Mouse (Mus musculus): ENCODE results near the gene Rsbn1l.
A peak's percentile ranks its signal among the peaks of the same experiment; 100 is the strongest.

The Rsbn1l gene

GRCm38 (mm10) chr5:20904647-20905046 is 51.6 kb downstream of the Rsbn1l start:
- DNase-seq (ENCODE audit: low spot score in 2 of 2), result no peak

GRCm38 (mm10) chr5:20897446-20898167 is 58.6 kb downstream of the Rsbn1l start:
- DNase-seq (ENCODE audit: low spot score in 2 of 2), result no peak

GRCm38 (mm10) chr5:20884036-20884620 is 72.1 kb downstream of the Rsbn1l start:
- no peak for DNase-seq (ENCODE audit: low spot score in 2 of 2)

- DNase-seq (ENCODE audit: low spot score in 2 of 2), result peak; percentile 94
These were observed 74.0 kb downstream of the Rsbn1l start, which contains the start of the genes Phtf2 and Tmem60 for GRCm38 (mm10) chr5:20881915-20882800. TSS of gene Phtf2 (minus strand) at chr5:20882124. TSS of gene Tmem60 (plus strand) at chr5:20882191.

GRCm38 (mm10) chr5:20880797-20881775 is 75.1 kb downstream of the Rsbn1l start:
- peak; percentile 29 to 37 for DNase-seq (ENCODE audit: low spot score in 2 of 2)

- DNase-seq (ENCODE audit: low spot score in 2 of 2), result no peak
These were observed 75.8 kb downstream of the Rsbn1l start for GRCm38 (mm10) chr5:20880386-20880785.

GRCm38 (mm10) chr5:20876934-20877426 is 79.2 kb downstream of the Rsbn1l start:
- no peak for DNase-seq (ENCODE audit: low spot score in 2 of 2)

GRCm38 (mm10) chr5:20873146-20873545 is 83.1 kb downstream of the Rsbn1l start:
- DNase-seq (ENCODE audit: low spot score in 2 of 2), result no peak

GRCm38 (mm10) chr5:20865193-20865755 is 90.9 kb downstream of the Rsbn1l start:
- no peak for DNase-seq (ENCODE audit: low spot score in 2 of 2)

GRCm38 (mm10) chr5:20864216-20864969 is 91.8 kb downstream of the Rsbn1l start:
- DNase-seq (ENCODE audit: low spot score in 2 of 2), result no peak

- no peak for DNase-seq (ENCODE audit: low spot score in 2 of 2)
These were observed 94.3 kb downstream of the Rsbn1l start for GRCm38 (mm10) chr5:20861901-20862300.

- DNase-seq (ENCODE audit: low spot score in 2 of 2), result no peak
These were observed 95.6 kb downstream of the Rsbn1l start for GRCm38 (mm10) chr5:20860565-20860964.

- no peak for DNase-seq (ENCODE audit: low spot score in 2 of 2)
These were observed 97.8 kb downstream of the Rsbn1l start for GRCm38 (mm10) chr5:20858404-20858803.

- no peak for DNase-seq (ENCODE audit: low spot score in 2 of 2)
These were observed 101.1 kb downstream of the Rsbn1l start for GRCm38 (mm10) chr5:20855066-20855465.

GRCm38 (mm10) chr5:20847010-20847409 is 109.2 kb downstream of the Rsbn1l start:
- no peak for DNase-seq (ENCODE audit: low spot score in 2 of 2)

GRCm38 (mm10) chr5:20843816-20844215 is 112.4 kb downstream of the Rsbn1l start:
- no peak for DNase-seq (ENCODE audit: low spot score in 2 of 2)

GRCm38 (mm10) chr5:20843405-20843804 is 112.8 kb downstream of the Rsbn1l start:
- no peak for DNase-seq (ENCODE audit: low spot score in 2 of 2)

All from frontal cortex, postnatal 25 days (tissue).